ENCODE assay signal across 20 mouse cellular contexts in the genomic region with DNA sequence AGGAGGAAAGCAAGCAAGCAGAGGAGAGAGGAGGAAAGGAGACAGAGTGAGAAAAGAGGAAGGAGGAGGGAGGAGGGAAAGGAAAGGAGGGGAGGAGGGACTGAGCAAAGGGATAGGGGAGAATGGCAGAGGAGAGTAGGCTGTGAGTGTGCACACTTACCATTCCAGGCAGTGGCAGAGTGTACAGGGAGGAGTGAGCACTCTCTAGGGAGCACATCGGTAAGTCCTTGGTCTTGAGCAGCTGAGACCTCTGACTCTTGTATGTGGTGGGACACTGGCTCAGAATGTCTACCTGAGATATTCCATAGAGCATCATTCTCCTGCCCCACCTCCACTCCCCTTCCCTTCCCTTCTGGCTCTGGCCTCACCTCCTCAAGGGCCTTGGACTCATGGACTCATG.
DNase-seq lines count a peak whose midpoint lies in the region; ATAC-seq and TF ChIP-seq lines count a peak whose summit lies in the region.
"Had no signal": no experiment of that assay in that cellular context is flagged by ENCODE, and none has a peak within 500 bp of the region (broad histone marks: within the 10 kb centered on the region; RNA-seq: fewer than 3 reads in every experiment).

No protein-coding gene starts in this region.

- H3K4me1 ChIP-seq in hindbrain, embryonic 10.5 days (replicated peaks) = peaks cover 39% of the 10 kb centered on the region
- no peaks in the 10 kb centered on the region for H3K4me1 ChIP-seq in hindbrain, embryonic 16.5 days (ENCODE audit: control insufficient read depth, insufficient read depth, low read depth, low read length)
- H3K4me1 ChIP-seq in liver, embryonic 14.5 days (replicated peaks; ENCODE audit: control insufficient read depth in 2 of 2, insufficient read depth in 2 of 2, low read length in 1 of 2) = no peaks in the 10 kb centered on the region
- no peaks in the 10 kb centered on the region for H3K4me1 ChIP-seq in embryonic facial prominence, embryonic 15.5 days
- H3K4me1 ChIP-seq: embryonic facial prominence, embryonic 13.5 days; forebrain, embryonic 13.5 days; hindbrain, embryonic 13.5 days had no signal

- WGBS in hindbrain, embryonic 10.5 days = 100% methylated on average over 1 of the region's 1 CpGs
- 93% methylated on average over 1 of the region's 1 CpGs for WGBS in hindbrain, embryonic 16.5 days
- 53% methylated on average over 1 of the region's 1 CpGs for WGBS in liver, embryonic 14.5 days (ENCODE audit: insufficient replicate concordance)
- 83% methylated on average over 1 of the region's 1 CpGs for WGBS in embryonic facial prominence, embryonic 15.5 days

- H3K4me2 ChIP-seq in hindbrain, embryonic 16.5 days (ENCODE audit: low read length) = no peak overlapping the region
- no peak overlapping the region for H3K4me2 ChIP-seq in liver, embryonic 14.5 days (ENCODE audit: low read depth)
- H3K4me2 ChIP-seq in embryonic facial prominence, embryonic 15.5 days (replicated peaks) = no peak overlapping the region
- H3K4me2 ChIP-seq: embryonic facial prominence, embryonic 13.5 days; forebrain, embryonic 13.5 days; heart, embryonic 11.5 days; hindbrain, embryonic 13.5 days had no signal

- H3K36me3 ChIP-seq in hindbrain, embryonic 10.5 days = no peaks in the 10 kb centered on the region
- no peaks in the 10 kb centered on the region for H3K36me3 ChIP-seq in hindbrain, embryonic 16.5 days (ENCODE audit: control insufficient read depth, insufficient read depth, low read length)
- H3K36me3 ChIP-seq in liver, embryonic 14.5 days (replicated peaks; ENCODE audit: control insufficient read depth, insufficient read depth, low read depth) = no peaks in the 10 kb centered on the region
- H3K36me3 ChIP-seq in embryonic facial prominence, embryonic 15.5 days = no peaks in the 10 kb centered on the region
- H3K36me3 ChIP-seq: embryonic facial prominence, embryonic 13.5 days; forebrain, embryonic 10.5 days; hindbrain, embryonic 13.5 days had no signal

- TF ChIP-seq EP300 in liver, embryonic 14.5 days (IDR thresholded peaks at IDR 0.05; ENCODE audit: low read depth) = no peak

- 0 out of 2 replicates have a peak, but pooled peaks have one; percentile 8 for TF ChIP-seq CTCF in liver, embryonic 14.5 days (IDR thresholded peaks at IDR 0.05; ENCODE audit: low read depth)

- H3K27me3 ChIP-seq in hindbrain, embryonic 10.5 days (ENCODE audit: insufficient read depth, poor library complexity, severe bottlenecking) = no peaks in the 10 kb centered on the region
- H3K27me3 ChIP-seq in hindbrain, embryonic 16.5 days (replicated peaks; ENCODE audit: control insufficient read depth, insufficient read depth, low read length) = no peaks in the 10 kb centered on the region
- H3K27me3 ChIP-seq in liver, embryonic 14.5 days (ENCODE audit: control insufficient read depth, insufficient read depth, low read length) = no peaks in the 10 kb centered on the region
- H3K27me3 ChIP-seq in embryonic facial prominence, embryonic 15.5 days = no peaks in the 10 kb centered on the region
- H3K27me3 ChIP-seq: embryonic facial prominence, embryonic 13.5 days; forebrain, embryonic 13.5 days; hindbrain, embryonic 13.5 days had no signal

- peak overlapping the region; percentile 75 for H3K27ac ChIP-seq in hindbrain, embryonic 10.5 days
- H3K27ac ChIP-seq in hindbrain, embryonic 16.5 days (ENCODE audit: low read depth, low read length) = no peak overlapping the region
- no peak overlapping the region for H3K27ac ChIP-seq in liver, embryonic 14.5 days
- no peak overlapping the region for H3K27ac ChIP-seq in embryonic facial prominence, embryonic 15.5 days (replicated peaks)
- H3K27ac ChIP-seq: embryonic facial prominence, embryonic 13.5 days; forebrain, embryonic 10.5 days; forebrain, embryonic 13.5 days; hindbrain, embryonic 13.5 days; hindbrain, postnatal 0 days had no signal

- ATAC-seq in hindbrain, embryonic 16.5 days = no peak
- ATAC-seq in liver, embryonic 14.5 days (ENCODE audit: insufficient read depth) = no peak
- 0 out of 2 replicates have a peak, but pooled peaks have one; percentile 51 for ATAC-seq in embryonic facial prominence, embryonic 15.5 days (ENCODE audit: insufficient number of reproducible peaks, low FRiP score, low TSS enrichment, low read depth)
- ATAC-seq in megakaryocyte progenitor cell, adult 5-6 weeks (replicated peaks; ENCODE audit: poor library complexity) = 0 out of 2 replicates have a peak, but pooled peaks have one; percentile 29
- ATAC-seq: CD4-positive, CD25-positive, alpha-beta regulatory T cell, adult 4 months; forebrain, embryonic 13.5 days; forebrain, embryonic 16.5 days; inflammation-experienced regulatory T-cells, adult 6 months had no signal

- DNase-seq in hindbrain, embryonic 10.5 days (ENCODE audit: low spot score) = no peak
- DNase-seq in liver, embryonic 14.5 days (ENCODE audit: low read depth in 3 of 3, low spot score in 3 of 3) = no peak
- DNase-seq in liver = no peak
- no peak for DNase-seq in B cell, adult 2 months
- no peak for DNase-seq in left cerebral cortex, adult 8-10 months (ENCODE audit: low spot score in 2 of 2)
- DNase-seq: gastrocnemius, postnatal 10 days; gastrocnemius, postnatal 36 days; heart, adult 11 months had no signal

- H3K4me3 ChIP-seq in hindbrain, embryonic 10.5 days = no peak overlapping the region
- H3K4me3 ChIP-seq in hindbrain, embryonic 16.5 days (ENCODE audit: low read length) = no peak overlapping the region
- no peak overlapping the region for H3K4me3 ChIP-seq in liver, embryonic 14.5 days (ENCODE audit: insufficient read depth in 1 of 2, low read depth in 2 of 2, low read length in 2 of 2)
- no peak overlapping the region for H3K4me3 ChIP-seq in embryonic facial prominence, embryonic 15.5 days (replicated peaks)
- H3K4me3 ChIP-seq: embryonic facial prominence, embryonic 13.5 days; forebrain, embryonic 10.5 days; forebrain, embryonic 13.5 days; hindbrain, embryonic 13.5 days had no signal

- H3K9me3 ChIP-seq in hindbrain, embryonic 10.5 days = peaks cover 16% of the 10 kb centered on the region
- peaks cover 3% of the 10 kb centered on the region for H3K9me3 ChIP-seq in hindbrain, embryonic 16.5 days (ENCODE audit: control insufficient read depth, low read length)
- no peaks in the 10 kb centered on the region for H3K9me3 ChIP-seq in liver, embryonic 14.5 days (ENCODE audit: control insufficient read depth, low read length)
- 0 out of 2 replicates have a peak, but pooled peaks cover 6% of the 10 kb centered on the region for H3K9me3 ChIP-seq in embryonic facial prominence, embryonic 15.5 days (replicated peaks)

- H3K9ac ChIP-seq in hindbrain, embryonic 16.5 days (ENCODE audit: low read depth, low read length) = no peak overlapping the region
- no peak overlapping the region for H3K9ac ChIP-seq in liver, embryonic 14.5 days (replicated peaks)
- no peak overlapping the region for H3K9ac ChIP-seq in embryonic facial prominence, embryonic 15.5 days
- H3K9ac ChIP-seq: embryonic facial prominence, embryonic 13.5 days; forebrain, embryonic 13.5 days; hindbrain, embryonic 13.5 days had no signal

Comparison
In these comparisons a context has a peak if more than half of its experiments do, and no peak if none do; other contexts are left out.
1. ATAC-seq: peak in embryonic facial prominence, embryonic 15.5 days (single experiment) and megakaryocyte progenitor cell, adult 5-6 weeks (single experiment); none in hindbrain, embryonic 16.5 days (single experiment) and liver, embryonic 14.5 days (single experiment).